ENCODE assay signal across 9 mouse cellular contexts in genomic region chr11:18870121-18870931, GRCm38 (mm10).
DNase-seq lines count a peak whose midpoint lies in the region; ATAC-seq lines count a peak whose summit lies in the region.
"Had no signal": no experiment of that assay in that cellular context is flagged by ENCODE, and none has a peak within 500 bp of the region (broad histone marks: within the 10 kb centered on the region; RNA-seq: fewer than 3 reads in every experiment).

No protein-coding gene starts in this region.

- H3K9ac ChIP-seq in heart, embryonic 16.5 days (ENCODE audit: low read length): no peak overlapping the region

- H3K27ac ChIP-seq in heart, embryonic 16.5 days (ENCODE audit: low read length): no peak overlapping the region
- H3K27ac ChIP-seq: macrophage had no signal

- no peaks in the 10 kb centered on the region for H3K36me3 ChIP-seq in heart, embryonic 16.5 days (ENCODE audit: control insufficient read depth, insufficient read depth)

- DNase-seq in heart, adult 18-20 months: no peak
- peak; percentile 37 to 64 for DNase-seq in cerebellum, adult 18-20 months
- peak; percentile 53 for DNase-seq in neural tube, embryonic 10.5 days (ENCODE audit: extremely low spot score, low spot score)
- DNase-seq in gastrocnemius, postnatal 10 days: no peak
- DNase-seq in frontal cortex, postnatal 25 days (ENCODE audit: low spot score in 2 of 2): no peak
- no peak for DNase-seq in layer of hippocampus, adult 9-10 months (ENCODE audit: low spot score)

- H3K9me3 ChIP-seq in heart, embryonic 16.5 days (replicated peaks; ENCODE audit: control insufficient read depth, low read length): no peaks in the 10 kb centered on the region

- WGBS in heart, embryonic 16.5 days: 34% methylated on average over 25 of the region's 25 CpGs

- ATAC-seq in heart, embryonic 16.5 days (replicated peaks; ENCODE audit: extremely low read depth, insufficient read depth, low FRiP score): no peak
- ATAC-seq in granulocyte monocyte progenitor cell, adult 5-6 weeks (replicated peaks; ENCODE audit: poor library complexity, severe bottlenecking): 0 out of 2 replicates have a peak, but pooled peaks have one; percentile 13

- peaks cover 8% of the 10 kb centered on the region for H3K4me1 ChIP-seq in heart, embryonic 16.5 days (ENCODE audit: control insufficient read depth, insufficient read depth, low read length)

- H3K4me2 ChIP-seq in heart, embryonic 16.5 days (ENCODE audit: low read depth, low read length): peak overlapping the region; percentile 89

- peak overlapping the region; percentile 9 for H3K4me3 ChIP-seq in heart, embryonic 16.5 days (ENCODE audit: low read length)

- H3K27me3 ChIP-seq in heart, embryonic 16.5 days (ENCODE audit: control insufficient read depth, insufficient read depth, low read length): peaks cover 9% of the 10 kb centered on the region

Comparison
In these comparisons a context has a peak if more than half of its experiments do, and no peak if none do; other contexts are left out.
1. DNase-seq: peak in cerebellum, adult 18-20 months (2 of 2) and neural tube, embryonic 10.5 days (single experiment); none in heart, adult 18-20 months (0 of 2), gastrocnemius, postnatal 10 days (single experiment), frontal cortex, postnatal 25 days (0 of 2) and layer of hippocampus, adult 9-10 months (single experiment).